Mouse (Mus musculus) embryo, embryonic 10 days (tissue): ENCODE results near the gene Slc22a13.
"Not testable (repeated sequence)": the region's sequence is repeated elsewhere in the genome, so short reads cannot be mapped to it uniquely, and the experiment has no call there.

Experiments used
- DNase-seq: peaks from one replicate; pipeline ENCODE4 v3.0.0-alpha.2; 2015; ENCODE audit warnings: low spot score

The Slc22a13 gene

GRCm38 (mm10) chr9:119208998-119209397 is at the start of gene Slc22a13:
TSS of gene Slc22a13 (minus strand) at chr9:119209098.
- no peak for DNase-seq

DNA sequence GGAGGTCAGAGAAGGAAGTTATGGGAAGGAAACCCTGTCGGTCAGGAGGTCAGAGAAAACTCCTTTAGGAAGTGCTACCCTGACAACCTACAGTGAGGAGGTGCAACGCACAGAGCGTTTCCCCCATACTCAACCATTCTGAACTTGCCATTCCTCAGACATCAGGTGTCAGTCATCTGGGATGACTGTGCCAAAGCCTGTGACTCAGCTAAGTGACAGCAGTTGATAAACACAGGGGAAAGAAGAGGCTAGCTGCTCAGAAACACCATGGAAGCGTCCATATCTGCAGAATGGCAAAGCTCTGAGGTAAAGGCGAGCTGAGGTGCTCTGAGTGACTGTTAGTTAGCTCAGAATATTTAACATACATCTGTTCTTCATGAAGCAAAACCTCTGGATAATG is 49.2 kb upstream of the Slc22a13 start:
- no peak for DNase-seq

GRCm38 (mm10) chr9:119256161-119256560 is 47.3 kb upstream of the Slc22a13 start:
- no peak for DNase-seq

DNA sequence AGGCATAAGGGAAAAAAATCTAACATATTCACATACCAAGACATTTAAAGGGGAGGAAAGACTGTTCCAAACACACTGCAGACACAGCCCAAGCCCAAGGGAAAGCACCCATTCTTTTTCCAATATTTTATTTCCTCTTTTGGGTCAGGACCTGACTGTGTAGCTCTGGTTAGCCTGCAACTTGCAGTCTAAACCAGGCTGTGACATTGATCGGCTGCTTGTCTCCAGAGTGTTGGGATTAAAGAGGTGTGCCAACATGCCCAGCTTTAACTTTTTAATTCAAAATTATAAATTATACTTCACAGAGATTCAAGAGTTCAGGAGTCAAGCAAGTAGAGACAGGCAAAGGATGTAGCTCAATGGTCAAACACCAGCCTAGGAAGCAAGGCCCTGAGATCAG is 46.2 kb upstream of the Slc22a13 start:
- no peak for DNase-seq

GRCm38 (mm10) chr9:119254187-119254586 is 45.3 kb upstream of the Slc22a13 start:
- DNase-seq = no peak

GRCm38 (mm10) chr9:119247996-119248395 is 39.1 kb upstream of the Slc22a13 start:
- DNase-seq = no peak

DNA sequence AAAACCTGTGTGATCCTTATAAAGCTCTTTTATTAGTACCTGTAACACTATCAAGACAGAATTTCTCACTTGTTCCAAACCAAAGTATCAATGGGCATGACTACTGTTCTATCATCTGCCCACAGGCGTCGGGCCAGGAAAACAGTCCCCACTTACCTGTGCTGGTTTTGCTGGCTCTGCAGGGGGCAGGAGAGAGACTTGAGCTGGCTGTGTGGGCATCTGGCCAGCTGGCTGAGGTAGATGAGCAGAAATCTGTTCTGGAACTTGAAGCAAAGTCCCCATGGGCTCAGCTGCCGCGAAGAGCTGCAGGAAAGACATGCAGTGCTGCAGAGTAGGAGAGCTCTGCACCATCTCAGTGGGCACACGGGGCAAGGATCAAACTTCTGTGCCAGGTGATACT is 37.9 kb upstream of the Slc22a13 start:
- DNase-seq = no peak

- no peak for DNase-seq
Measured at GRCm38 (mm10) chr9:119243981-119244380, 35.1 kb upstream of the Slc22a13 start.

GRCm38 (mm10) chr9:119241169-119241865 is 32.4 kb upstream of the Slc22a13 start:
- no peak for DNase-seq

- no peak for DNase-seq
Measured at GRCm38 (mm10) chr9:119240286-119240997, 31.5 kb upstream of the Slc22a13 start.

- no peak for DNase-seq
Measured at GRCm38 (mm10) chr9:119239274-119239673, 30.4 kb upstream of the Slc22a13 start.

- no peak for DNase-seq
Measured at GRCm38 (mm10) chr9:119238796-119239195, 29.9 kb upstream of the Slc22a13 start.

DNA sequence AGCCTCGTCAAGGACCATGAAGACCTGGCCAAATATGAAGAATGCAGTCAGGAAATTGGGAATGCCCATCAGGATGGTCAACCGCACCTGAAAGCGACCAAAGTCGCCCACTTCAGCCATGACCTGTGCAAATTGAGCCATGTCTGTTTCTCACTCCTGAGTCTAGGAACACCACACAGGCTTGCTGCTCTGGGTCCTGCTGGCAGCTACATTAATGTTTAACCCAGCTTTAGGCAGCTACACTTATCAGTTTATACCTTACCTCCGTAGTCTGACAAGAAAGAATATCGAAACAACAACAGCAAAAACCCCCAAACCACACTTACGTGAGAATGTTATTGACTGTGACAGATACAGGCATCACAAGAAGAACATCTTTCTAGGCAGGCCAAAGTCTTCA is 22.7 kb upstream of the Slc22a13 start:
- no peak for DNase-seq

DNA sequence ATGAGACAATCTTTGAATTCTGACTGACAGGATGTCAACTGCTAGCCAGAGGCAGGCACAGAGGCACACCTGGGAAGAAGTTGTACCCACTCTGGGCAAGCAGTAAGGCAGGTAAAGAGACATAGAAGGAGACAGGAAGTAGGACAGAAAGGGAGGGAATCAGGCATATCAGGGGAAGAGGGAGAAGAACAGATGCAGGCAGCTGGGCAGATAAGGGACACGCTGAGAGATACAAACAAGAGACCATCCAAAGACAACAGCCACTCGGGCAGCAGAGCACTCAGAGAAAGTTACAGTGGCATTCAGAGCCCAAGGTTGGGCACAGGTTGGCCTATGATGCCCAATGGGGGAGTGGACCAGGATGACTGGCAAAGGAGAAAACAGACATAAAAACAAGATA is 21.9 kb upstream of the Slc22a13 start:
- DNase-seq = no peak

GRCm38 (mm10) chr9:119220249-119220648 is 11.4 kb upstream of the Slc22a13 start:
- DNase-seq = no peak

GRCm38 (mm10) chr9:119219667-119220066 is 10.8 kb upstream of the Slc22a13 start:
- DNase-seq = no peak

- DNase-seq = not testable (repeated sequence)
Measured at GRCm38 (mm10) chr9:119215341-119215740, 6.4 kb upstream of the Slc22a13 start.

DNA sequence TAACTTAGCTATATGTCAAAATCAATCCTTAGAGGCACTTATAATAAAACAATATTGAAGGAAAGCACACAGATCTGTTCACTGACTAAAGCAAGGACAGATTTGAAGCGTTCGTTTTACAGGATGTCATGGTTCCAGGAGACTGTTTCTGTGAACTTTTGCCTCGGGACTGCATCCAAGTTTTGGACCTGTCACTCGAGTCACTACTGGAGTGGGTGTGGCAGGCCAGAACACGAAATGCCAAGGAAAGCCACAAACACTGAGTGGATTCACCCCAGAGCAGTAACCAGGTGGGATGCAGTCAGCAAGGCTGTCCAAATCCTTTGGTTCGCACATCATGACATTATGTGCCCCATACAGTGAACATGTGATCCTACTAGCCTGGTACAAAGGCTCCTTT is 5.7 kb upstream of the Slc22a13 start:
- DNase-seq = no peak

GRCm38 (mm10) chr9:119212996-119213395 is 4.1 kb upstream of the Slc22a13 start:
- no peak for DNase-seq

GRCm38 (mm10) chr9:119207113-119207512 is 1.8 kb downstream of the Slc22a13 start:
- DNase-seq = no peak

DNA sequence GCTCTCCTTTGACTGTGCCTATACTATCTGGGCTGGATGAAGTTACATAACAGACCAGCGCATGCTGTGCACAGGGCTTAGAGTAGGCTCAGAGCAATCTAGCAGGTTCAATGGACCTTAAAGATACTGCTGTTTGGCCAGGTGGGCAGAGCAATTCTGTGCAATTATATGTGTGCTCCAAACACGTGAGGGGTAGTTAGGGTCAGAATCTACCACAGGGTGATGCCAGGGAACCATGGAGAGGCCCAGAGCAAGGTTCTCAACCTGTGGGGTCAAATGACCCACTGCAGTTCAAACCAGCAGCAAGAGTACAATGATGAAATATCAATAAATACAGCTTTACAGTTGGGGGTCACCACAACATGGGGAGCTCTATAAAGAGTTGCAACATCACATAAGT is 2.2 kb downstream of the Slc22a13 start:
- DNase-seq = no peak

DNA sequence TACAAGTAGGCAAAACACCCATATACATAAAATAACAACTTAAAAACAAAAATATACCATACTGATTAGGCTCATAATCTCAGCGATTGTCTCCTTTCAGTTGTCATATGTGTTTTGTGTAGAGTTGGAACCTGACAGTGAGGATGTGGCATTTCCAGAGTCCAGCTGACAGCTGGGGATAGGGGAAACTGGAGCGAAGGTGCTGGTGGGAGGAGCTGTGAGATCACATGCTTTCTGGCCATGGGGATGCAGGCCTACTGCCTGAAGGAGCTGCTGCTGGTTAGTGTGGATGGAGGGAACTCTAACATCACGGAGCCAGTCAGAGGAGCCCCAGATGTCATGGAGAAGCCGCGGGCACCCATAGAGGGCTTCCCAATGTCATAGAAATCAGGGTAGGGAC is 3.1 kb downstream of the Slc22a13 start:
- DNase-seq = no peak

- DNase-seq = no peak
Measured at GRCm38 (mm10) chr9:119203617-119204016, 5.3 kb downstream of the Slc22a13 start.

DNA sequence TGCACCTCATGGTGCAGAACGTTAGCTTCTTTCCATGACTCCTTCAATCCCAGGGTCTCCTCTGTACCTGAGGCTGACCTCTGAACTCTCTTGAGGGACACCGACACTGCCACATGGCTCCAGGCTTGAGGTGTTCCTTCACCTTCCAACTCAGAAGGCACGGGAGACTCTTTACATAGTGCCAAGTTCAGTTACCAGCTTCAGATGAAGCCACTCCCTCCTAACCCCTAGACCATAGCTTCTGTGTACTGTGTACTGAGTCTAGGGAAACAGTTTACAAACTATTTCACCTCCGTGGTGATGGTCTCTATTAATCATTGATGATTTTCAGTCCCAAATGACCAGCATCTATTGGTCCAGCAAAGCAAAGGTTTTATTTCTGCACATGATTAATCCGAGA is 7.2 kb downstream of the Slc22a13 start:
- DNase-seq = no peak
